Mouse (Mus musculus) megakaryocyte, embryonic 14.5 days (primary cell): Measurements from ENCODE around the gene Dyrk1a.

ENCODE experiments used
- FLI1 ChIP-seq: IDR thresholded peaks from 2 replicates; pipeline ENCODE4 v1.6.1; 2012; ENCODE audit warnings: low read length, inconsistent platforms, mixed read lengths
- GATA1 ChIP-seq: IDR thresholded peaks from 3 replicates; pipeline ENCODE4 v1.6.1; 2012; ENCODE audit warnings: mixed read lengths, low read length, inconsistent platforms, borderline replicate concordance

DNA sequence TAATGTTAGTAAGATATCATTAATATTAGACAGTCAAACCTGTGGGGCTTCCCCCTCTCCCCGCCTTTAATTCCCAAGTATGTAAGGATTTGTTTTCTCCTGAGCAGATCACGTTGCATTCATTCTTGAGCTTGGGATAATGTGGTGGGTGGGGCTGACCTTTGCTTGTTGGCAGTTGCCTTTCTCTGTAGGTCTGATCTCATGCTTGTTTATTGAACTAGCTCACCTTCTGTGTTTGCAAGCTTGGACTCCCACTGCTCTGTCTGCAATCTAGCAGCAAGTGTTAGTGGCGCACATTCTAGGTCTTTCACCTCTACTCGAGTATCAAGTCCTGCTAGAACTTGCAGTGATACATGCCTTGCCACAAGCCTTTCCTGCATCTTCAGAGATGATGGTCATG lies 111.1 kb downstream of the Dyrk1a start:
- TF ChIP-seq GATA1, result no peak
- TF ChIP-seq FLI1, result no peak
